Mouse (Mus musculus) C2C12 (cell line): ENCODE results near the gene Gpr179. TPM values are rescaled to one million over a fixed set of nuclear protein-coding genes. Genes with fewer than 3 reads are reported as not detected.

Source experiments
- H3K27me3 ChIP-seq: one replicate; pipeline ENCODE4 v1.6.1; 2011; ENCODE audit not compliant: control insufficient read depth, insufficient read depth, insufficient read length
- H3K36me3 ChIP-seq: one replicate; pipeline ENCODE4 v1.6.1; 2011; ENCODE audit not compliant: control insufficient read depth, insufficient read depth
- H3K4me3 ChIP-seq: one replicate; pipeline ENCODE4 v1.5.1; 2011; ENCODE audit warnings: mild to moderate bottlenecking, control low read depth; ENCODE audit not compliant: poor library complexity, insufficient read depth, severe bottlenecking
- H3K79me2 ChIP-seq: one replicate; pipeline ENCODE4 v1.6.1; 2011; ENCODE audit not compliant: control insufficient read depth, insufficient read depth
- H3K79me3 ChIP-seq: one replicate; pipeline ENCODE4 v1.6.1; 2011; ENCODE audit warnings: low read depth, control low read depth
- H3ac ChIP-seq: one replicate; pipeline ENCODE3; 2011; ENCODE audit warnings: low read depth; ENCODE audit not compliant: control insufficient read depth, insufficient read length
- CEBPB ChIP-seq: IDR thresholded peaks from one replicate; pipeline ENCODE4 v1.6.1; 2011; ENCODE audit warnings: low read depth, mild to moderate bottlenecking, control low read depth, moderate library complexity
- CTCF ChIP-seq: IDR thresholded peaks from one replicate; pipeline ENCODE4 v1.5.1; 2011; ENCODE audit not compliant: control insufficient read depth, insufficient read depth, insufficient read length
- FOSL1 ChIP-seq: IDR thresholded peaks from one replicate; pipeline ENCODE4 v1.8.0; 2011; ENCODE audit warnings: mild to moderate bottlenecking, low read length; ENCODE audit not compliant: poor library complexity, insufficient read depth, severe bottlenecking
- MAX ChIP-seq: IDR thresholded peaks from one replicate; pipeline ENCODE4 v1.6.1; 2011; ENCODE audit warnings: mild to moderate bottlenecking, control low read depth
- MYOD1 ChIP-seq: IDR thresholded peaks from one replicate; pipeline ENCODE4 v1.6.1; 2011; ENCODE audit warnings: low read depth; ENCODE audit not compliant: control insufficient read depth, insufficient read length
- MYOG ChIP-seq: IDR thresholded peaks from one replicate; pipeline ENCODE4 v1.6.1; 2011; ENCODE audit not compliant: control insufficient read depth, insufficient read length; ENCODE audit errors: extremely low read depth
- USF1 ChIP-seq: IDR thresholded peaks from one replicate; pipeline ENCODE4 v1.6.1; 2011; ENCODE audit warnings: low read depth, mild to moderate bottlenecking, control low read depth, moderate library complexity
- polyA plus RNA-seq: library from polyadenylated mRNA; unstranded; fragments of >200 nt; fragmentation: generic; extraction: Trizol; gene quantifications from one replicate; pipeline ENCODE4 v1.2.1, GENCODE M21; 2012; ENCODE audit warnings: missing spikeins

Gpr179 gene
- polyA plus RNA-seq, 1 experiment, result 0.05 TPM

- Histone ChIP-seq H3K79me3 (no peaks in the 10 kb centered on the region), H3K79me2 (no peaks in the 10 kb centered on the region), H3K27me3 (peaks cover 4% of the 10 kb centered on the region), H3K4me3 (no peak overlapping the region), H3ac (no peak overlapping the region), H3K36me3 (no peaks in the 10 kb centered on the region)
- TF ChIP-seq MYOD1, result no peak
- no peak for TF ChIP-seq CEBPB
- TF ChIP-seq MYOG, result no peak
- no peak for TF ChIP-seq CTCF
- TF ChIP-seq USF1, result no peak
- TF ChIP-seq FOSL1, result no peak
- TF ChIP-seq MAX, result no peak
Observed at GRCm38 (mm10) chr11:97343175-97343574, 8.7 kb downstream of the Gpr179 start.

GRCm38 (mm10) chr11:97338977-97339315, 12.9 kb downstream of the Gpr179 start:
- TF ChIP-seq MYOD1 (no peak), CEBPB (no peak), CTCF (no peak), MYOG (no peak), FOSL1 (no peak), USF1 (no peak), MAX (no peak)
- Histone ChIP-seq H3ac (no peak overlapping the region), H3K79me2 (no peaks in the 10 kb centered on the region), H3K36me3 (no peaks in the 10 kb centered on the region), H3K4me3 (no peak overlapping the region), H3K27me3 (no peaks in the 10 kb centered on the region), H3K79me3 (no peaks in the 10 kb centered on the region)

- H3ac ChIP-seq, result no peak overlapping the region
- no peak overlapping the region for H3K4me3 ChIP-seq
- H3K79me2 ChIP-seq, result no peaks in the 10 kb centered on the region
- TF ChIP-seq MYOD1 (no peak), USF1 (no peak), MAX (no peak), MYOG (no peak), CTCF (no peak), FOSL1 (no peak), CEBPB (no peak)
- no peaks in the 10 kb centered on the region for H3K27me3 ChIP-seq
- H3K36me3 ChIP-seq, result no peaks in the 10 kb centered on the region
- no peaks in the 10 kb centered on the region for H3K79me3 ChIP-seq
Observed at GRCm38 (mm10) chr11:97338302-97338976, 13.4 kb downstream of the Gpr179 start.

GRCm38 (mm10) chr11:97337363-97337762, 14.5 kb downstream of the Gpr179 start:
- no peak for TF ChIP-seq CEBPB
- no peak for TF ChIP-seq CTCF
- TF ChIP-seq USF1, result no peak
- no peak for TF ChIP-seq FOSL1
- no peak for TF ChIP-seq MYOD1
- no peak for TF ChIP-seq MYOG
- TF ChIP-seq MAX, result no peak
- no peaks in the 10 kb centered on the region for H3K79me3 ChIP-seq
- H3K27me3 ChIP-seq, result no peaks in the 10 kb centered on the region
- H3K4me3 ChIP-seq, result no peak overlapping the region
- H3K36me3 ChIP-seq, result no peaks in the 10 kb centered on the region
- H3ac ChIP-seq, result no peak overlapping the region
- H3K79me2 ChIP-seq, result no peaks in the 10 kb centered on the region

GRCm38 (mm10) chr11:97336751-97337345, 15.0 kb downstream of the Gpr179 start:
- H3K36me3 ChIP-seq, result no peaks in the 10 kb centered on the region
- no peaks in the 10 kb centered on the region for H3K79me2 ChIP-seq
- H3K79me3 ChIP-seq, result no peaks in the 10 kb centered on the region
- no peak for TF ChIP-seq MAX
- H3ac ChIP-seq, result no peak overlapping the region
- no peak overlapping the region for H3K4me3 ChIP-seq
- H3K27me3 ChIP-seq, result no peaks in the 10 kb centered on the region

GRCm38 (mm10) chr11:97336238-97336637, 15.6 kb downstream of the Gpr179 start:
- Histone ChIP-seq H3K79me3 (no peaks in the 10 kb centered on the region), H3K27me3 (no peaks in the 10 kb centered on the region), H3K36me3 (no peaks in the 10 kb centered on the region), H3K4me3 (no peak overlapping the region), H3K79me2 (no peaks in the 10 kb centered on the region), H3ac (no peak overlapping the region)
- no peak for TF ChIP-seq MAX
- TF ChIP-seq MYOD1, result no peak
- no peak for TF ChIP-seq USF1
- no peak for TF ChIP-seq CEBPB
- no peak for TF ChIP-seq CTCF
- no peak for TF ChIP-seq FOSL1
- no peak for TF ChIP-seq MYOG
